Mouse (Mus musculus) CD8-positive naive resting alpha-beta T cell, adult 2 months (primary cell): Measurements from ENCODE around the gene Fsip1.
"Not testable (repeated sequence)": the region's sequence is repeated elsewhere in the genome, so short reads cannot be mapped to it uniquely, and the experiment has no call there.

Source experiments
- DNase-seq, 2 experiments: peaks; one replicate each; pipeline ENCODE4 v3.0.0; 2022; ENCODE audit warnings: low read depth in 2 of 2, low spot score in 2 of 2

The Fsip1 gene

GRCm38 (mm10) chr2:118179873-118180585 lies 76.7 kb downstream of the Fsip1 start:
- no peak for DNase-seq

- DNase-seq, result no peak
Measured at GRCm38 (mm10) chr2:118179472-118179871, 77.3 kb downstream of the Fsip1 start.

- DNase-seq, result no peak
Measured at GRCm38 (mm10) chr2:118174558-118175383, 82.0 kb downstream of the Fsip1 start.

- no peak for DNase-seq
Measured at GRCm38 (mm10) chr2:118168225-118168624, 88.5 kb downstream of the Fsip1 start.

- DNase-seq, result no peak
Measured at GRCm38 (mm10) chr2:118167731-118168130, 89.0 kb downstream of the Fsip1 start.

- DNase-seq, result no peak
Measured at GRCm38 (mm10) chr2:118165691-118166090, 91.1 kb downstream of the Fsip1 start.

- DNase-seq, result no peak
Measured at GRCm38 (mm10) chr2:118164137-118164536, 92.6 kb downstream of the Fsip1 start.

- DNase-seq, result no peak
Measured at GRCm38 (mm10) chr2:118162486-118162885, 94.3 kb downstream of the Fsip1 start.

GRCm38 (mm10) chr2:118160991-118161390 lies 95.8 kb downstream of the Fsip1 start:
- no peak for DNase-seq

- DNase-seq, result no peak
Measured at GRCm38 (mm10) chr2:118160547-118160946, 96.2 kb downstream of the Fsip1 start.

GRCm38 (mm10) chr2:118159126-118159525 lies 97.6 kb downstream of the Fsip1 start:
- DNase-seq, result no peak

GRCm38 (mm10) chr2:118158095-118158494 lies 98.7 kb downstream of the Fsip1 start:
- no peak for DNase-seq

- no peak for DNase-seq
Measured at GRCm38 (mm10) chr2:118149855-118150563, 106.8 kb downstream of the Fsip1 start.

- DNase-seq, result no peak
Measured at GRCm38 (mm10) chr2:118148321-118149142, 108.2 kb downstream of the Fsip1 start.

- not testable (repeated sequence) for DNase-seq
Measured at GRCm38 (mm10) chr2:118147749-118148148, 109.0 kb downstream of the Fsip1 start.

- DNase-seq, result no peak
Measured at GRCm38 (mm10) chr2:118141651-118142050, 115.1 kb downstream of the Fsip1 start.

GRCm38 (mm10) chr2:118139261-118139660 lies 117.5 kb downstream of the Fsip1 start:
- no peak for DNase-seq

- no peak for DNase-seq
Measured at GRCm38 (mm10) chr2:118137776-118138175, 119.0 kb downstream of the Fsip1 start.

- DNase-seq, result no peak
Measured at GRCm38 (mm10) chr2:118137071-118137470, 119.7 kb downstream of the Fsip1 start.

GRCm38 (mm10) chr2:118128313-118128712 lies 128.5 kb downstream of the Fsip1 start:
- DNase-seq, result no peak
